Mouse (Mus musculus): ENCODE results near the gene Shb. TPM values are rescaled to one million over a fixed set of nuclear protein-coding genes. Genes with fewer than 3 reads are reported as not detected.
A peak's percentile ranks its signal among the peaks of the same experiment; 100 is the strongest.
"Not testable (repeated sequence)": the region's sequence is repeated elsewhere in the genome, so short reads cannot be mapped to it uniquely, and the experiment has no call there.

Shb gene
- total and polyA plus RNA-seq, 2 experiments from 2014 or later = 7.4 to 54.8 TPM

- H3K9me3 ChIP-seq (replicated peaks; ENCODE audit: control insufficient read depth, low read length) = no peaks in the 10 kb centered on the region
- TF ChIP-seq CTCF (IDR thresholded peaks at IDR 0.05; ENCODE audit: low read depth) = peak; percentile 25; the same call in 1 of the 2 replicates
- no peak for TF ChIP-seq EP300 (IDR thresholded peaks at IDR 0.05; ENCODE audit: low read depth)
- ATAC-seq (ENCODE audit: insufficient read depth, low read depth) (no peak), DNase-seq (ENCODE audit: low spot score) (no peak)
- H3K27ac ChIP-seq (ENCODE audit: low read depth) = no peak overlapping the region
- H3K36me3 ChIP-seq (replicated peaks; ENCODE audit: control insufficient read depth, insufficient read depth, low read length) = no peaks in the 10 kb centered on the region
- no peaks in the 10 kb centered on the region for H3K27me3 ChIP-seq (ENCODE audit: control insufficient read depth, insufficient read depth, low read length)
- no peak overlapping the region for H3K4me2 ChIP-seq (ENCODE audit: low read depth, low read length)
- 67% methylated on average over 4 of the region's 4 CpGs for whole genome bisulfite sequencing
- H3K9ac ChIP-seq (replicated peaks; ENCODE audit: low read depth, low read length) = no peak overlapping the region
- H3K4me1 ChIP-seq (ENCODE audit: control insufficient read depth, insufficient read depth) = no peaks in the 10 kb centered on the region
- H3K4me3 ChIP-seq (ENCODE audit: low read depth, low read length) = no peak overlapping the region
These were observed 140.2 kb downstream of the Shb start for GRCm38 (mm10) chr4:45392099-45392498.

- not testable (repeated sequence) for H3K27ac ChIP-seq (ENCODE audit: low read depth); ATAC-seq (ENCODE audit: insufficient read depth, low read depth); H3K4me2 ChIP-seq (ENCODE audit: low read depth, low read length); H3K36me3 ChIP-seq (replicated peaks; ENCODE audit: control insufficient read depth, insufficient read depth, low read length); H3K4me3 ChIP-seq (ENCODE audit: low read depth, low read length); H3K9ac ChIP-seq (replicated peaks; ENCODE audit: low read depth, low read length); H3K27me3 ChIP-seq (ENCODE audit: control insufficient read depth, insufficient read depth, low read length); H3K9me3 ChIP-seq (replicated peaks; ENCODE audit: control insufficient read depth, low read length); H3K4me1 ChIP-seq (ENCODE audit: control insufficient read depth, insufficient read depth); DNase-seq (ENCODE audit: low spot score)
- WGBS = 96% methylated on average over 5 of the region's 5 CpGs
These were observed 145.0 kb downstream of the Shb start for GRCm38 (mm10) chr4:45387296-45387695.

GRCm38 (mm10) chr4:45382133-45382532 lies 150.1 kb downstream of the Shb start:
- H3K27me3 ChIP-seq (ENCODE audit: control insufficient read depth, insufficient read depth, low read length); H3K4me2 ChIP-seq (ENCODE audit: low read depth, low read length); H3K4me3 ChIP-seq (ENCODE audit: low read depth, low read length); H3K4me1 ChIP-seq (ENCODE audit: control insufficient read depth, insufficient read depth); H3K27ac ChIP-seq (ENCODE audit: low read depth); DNase-seq (ENCODE audit: low spot score); H3K36me3 ChIP-seq (replicated peaks; ENCODE audit: control insufficient read depth, insufficient read depth, low read length); H3K9ac ChIP-seq (replicated peaks; ENCODE audit: low read depth, low read length); ATAC-seq (ENCODE audit: insufficient read depth, low read depth); H3K9me3 ChIP-seq (replicated peaks; ENCODE audit: control insufficient read depth, low read length): not testable (repeated sequence)
- WGBS = 28% methylated on average over 2 of the region's 2 CpGs

DNA sequence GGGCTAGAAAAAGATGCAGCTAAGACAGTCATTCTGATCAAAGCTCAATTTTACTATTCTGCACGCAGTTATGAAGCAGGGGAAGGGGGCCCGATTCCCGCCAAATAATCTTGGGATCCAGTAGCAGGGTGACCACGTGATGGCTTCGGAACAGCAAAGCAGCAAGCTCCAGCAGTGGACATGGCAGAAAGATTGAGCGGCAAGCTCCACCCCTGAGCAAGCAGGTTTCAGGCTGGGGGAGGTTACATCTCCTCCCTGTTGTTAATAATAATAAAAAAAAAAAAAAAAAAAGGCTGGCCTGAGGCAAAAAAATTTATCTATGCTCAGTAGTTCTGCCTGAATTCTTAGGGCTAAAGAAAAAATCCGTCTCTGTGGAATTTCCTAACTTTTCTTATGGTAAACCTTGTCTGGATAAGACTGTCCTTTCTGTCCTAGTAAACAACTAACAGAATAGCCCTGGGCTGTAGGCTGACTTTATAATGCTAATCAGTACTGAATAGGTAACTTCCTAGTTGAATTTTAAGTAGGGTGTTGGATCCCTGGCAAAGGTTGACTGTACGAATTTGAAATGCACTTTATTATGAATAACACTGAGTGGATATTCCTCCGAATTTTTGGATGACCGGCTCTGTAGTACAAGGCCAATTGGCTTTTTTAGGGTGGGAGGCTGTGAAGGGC lies 151.2 kb downstream of the Shb start:
- not testable (repeated sequence) for H3K9me3 ChIP-seq (replicated peaks; ENCODE audit: control insufficient read depth, low read length); ATAC-seq (ENCODE audit: insufficient read depth, low read depth); DNase-seq (ENCODE audit: low spot score); H3K27me3 ChIP-seq (ENCODE audit: control insufficient read depth, insufficient read depth, low read length); H3K4me2 ChIP-seq (ENCODE audit: low read depth, low read length); H3K9ac ChIP-seq (replicated peaks; ENCODE audit: low read depth, low read length); H3K36me3 ChIP-seq (replicated peaks; ENCODE audit: control insufficient read depth, insufficient read depth, low read length); H3K4me1 ChIP-seq (ENCODE audit: control insufficient read depth, insufficient read depth); H3K4me3 ChIP-seq (ENCODE audit: low read depth, low read length); H3K27ac ChIP-seq (ENCODE audit: low read depth)
- 84% methylated on average over 10 of the region's 10 CpGs for WGBS

DNA sequence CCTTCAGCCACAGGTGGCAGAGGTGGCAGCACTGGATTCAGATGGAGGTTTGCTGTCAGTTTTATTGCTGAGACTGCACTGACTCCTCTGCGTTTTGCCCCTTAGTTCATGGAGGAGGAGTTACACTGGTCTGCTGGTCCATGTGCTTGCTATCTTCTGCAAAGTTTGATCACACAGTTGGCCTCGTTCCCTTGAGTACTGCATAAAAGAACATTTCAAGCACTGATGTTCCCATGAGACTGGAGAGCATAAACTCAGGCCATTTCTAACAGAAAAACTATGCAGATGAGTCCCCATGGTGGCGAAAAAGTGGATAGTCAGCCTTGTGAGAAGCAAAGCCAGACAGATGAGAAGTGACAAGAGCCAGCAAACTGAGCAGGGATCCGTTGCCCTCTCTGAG lies 155.7 kb downstream of the Shb start:
- Histone ChIP-seq H3K4me1 (ENCODE audit: control insufficient read depth, insufficient read depth) (no peaks in the 10 kb centered on the region), H3K36me3 (replicated peaks; ENCODE audit: control insufficient read depth, insufficient read depth, low read length) (peaks cover 44% of the 10 kb centered on the region), H3K27me3 (ENCODE audit: control insufficient read depth, insufficient read depth, low read length) (no peaks in the 10 kb centered on the region), H3K27ac (ENCODE audit: low read depth) (no peak overlapping the region), H3K9me3 (replicated peaks; ENCODE audit: control insufficient read depth, low read length) (no peaks in the 10 kb centered on the region), H3K4me3 (ENCODE audit: low read depth, low read length) (no peak overlapping the region), H3K4me2 (ENCODE audit: low read depth, low read length) (no peak overlapping the region), H3K9ac (replicated peaks; ENCODE audit: low read depth, low read length) (no peak overlapping the region)
- ATAC-seq (ENCODE audit: insufficient read depth, low read depth) = no peak
- TF ChIP-seq EP300 (IDR thresholded peaks at IDR 0.05; ENCODE audit: low read depth) = no peak
- TF ChIP-seq CTCF (IDR thresholded peaks at IDR 0.05; ENCODE audit: low read depth) = no peak
- no peak for DNase-seq (ENCODE audit: low spot score)
- WGBS = 68% methylated on average over 4 of the region's 4 CpGs

GRCm38 (mm10) chr4:45374879-45375278 lies 157.4 kb downstream of the Shb start:
- WGBS = 80% methylated on average over 5 of the region's 5 CpGs
- TF ChIP-seq CTCF (IDR thresholded peaks at IDR 0.05; ENCODE audit: low read depth) (no peak), EP300 (IDR thresholded peaks at IDR 0.05; ENCODE audit: low read depth) (no peak)
- no peak for ATAC-seq (ENCODE audit: insufficient read depth, low read depth)

More at GRCm38 (mm10) chr4:45374879-45375278, 157.4 kb downstream of the Shb start:
- peaks cover 56% of the 10 kb centered on the region for H3K36me3 ChIP-seq (replicated peaks; ENCODE audit: control insufficient read depth, insufficient read depth, low read length)
- no peaks in the 10 kb centered on the region for H3K27me3 ChIP-seq (ENCODE audit: control insufficient read depth, insufficient read depth, low read length)
- no peak for DNase-seq (ENCODE audit: low spot score)
- no peak overlapping the region for H3K9ac ChIP-seq (replicated peaks; ENCODE audit: low read depth, low read length)
- H3K4me2 ChIP-seq (ENCODE audit: low read depth, low read length) = no peak overlapping the region
- H3K9me3 ChIP-seq (replicated peaks; ENCODE audit: control insufficient read depth, low read length) = no peaks in the 10 kb centered on the region
- no peak overlapping the region for H3K4me3 ChIP-seq (ENCODE audit: low read depth, low read length)
- no peaks in the 10 kb centered on the region for H3K4me1 ChIP-seq (ENCODE audit: control insufficient read depth, insufficient read depth)
- no peak overlapping the region for H3K27ac ChIP-seq (ENCODE audit: low read depth)

Small RNAs within 50 kb of the gene (microRNA-seq; reads per million reads assigned to microRNA genes)
- gene Gm22518 (not detected), gene Gm25692 (not detected)

Other genes with a start within 250 kb of the Shb start
- 0.65 and 2.1 TPM in 2 replicates for gene Trmt10b, start 235.3 kb downstream of the Shb start, total RNA-seq (2014; rRNA removed; ENCODE audit: low replicate concordance)
- gene Trmt10b, start 235.3 kb downstream of the Shb start, polyA plus RNA-seq (2015; fragmentation: Nextera tagmentation; extraction: Ambion mirVana) = 6.3 and 9.2 TPM in 2 replicates
- gene Dcaf10, start 190.4 kb downstream of the Shb start, total RNA-seq (2014; rRNA removed; ENCODE audit: low replicate concordance) = 24.7 and 25.9 TPM in 2 replicates
- gene Dcaf10, start 190.4 kb downstream of the Shb start, polyA plus RNA-seq (2015; fragmentation: Nextera tagmentation; extraction: Ambion mirVana) = 6.2 and 6.4 TPM in 2 replicates
- 20.6 and 29.2 TPM in 2 replicates for gene Exosc3, start 189.7 kb downstream of the Shb start, total RNA-seq (2014; rRNA removed; ENCODE audit: low replicate concordance)
- 24.2 and 25.8 TPM in 2 replicates for gene Exosc3, start 189.7 kb downstream of the Shb start, polyA plus RNA-seq (2015; fragmentation: Nextera tagmentation; extraction: Ambion mirVana)
- 136 and 190 TPM in 2 replicates for gene Slc25a51, start 123.7 kb downstream of the Shb start, total RNA-seq (2014; rRNA removed; ENCODE audit: low replicate concordance)
- gene Slc25a51, start 123.7 kb downstream of the Shb start, polyA plus RNA-seq (2015; fragmentation: Nextera tagmentation; extraction: Ambion mirVana) = 60.9 and 70.1 TPM in 2 replicates

Data from heart, postnatal 0 days (tissue).